Mouse (Mus musculus): Measurements from ENCODE around the gene Gm21913.
"Not testable (repeated sequence)": the region's sequence is repeated elsewhere in the genome, so short reads cannot be mapped to it uniquely, and the experiment has no call there.

Gm21913 gene

GRCm38 (mm10) chrY:74623596-74623995 is at the start of gene Gm21913:
TSS of gene Gm21913 (plus strand) at chrY:74623896.
- not testable (repeated sequence) for DNase-seq (ENCODE audit: low spot score)

Measured in ovary, postnatal 36 days (tissue).